ENCODE assay signal across 20 mouse cellular contexts in genomic region chr2:170777572-170777971, GRCm38 (mm10). TPM values are rescaled to one million over a fixed set of nuclear protein-coding genes. Genes with fewer than 3 reads are reported as not detected.
DNase-seq lines count a peak whose midpoint lies in the region; ATAC-seq and TF ChIP-seq lines count a peak whose summit lies in the region.
"Had no signal": no experiment of that assay in that cellular context is flagged by ENCODE, and none has a peak within 500 bp of the region (broad histone marks: within the 10 kb centered on the region; RNA-seq: fewer than 3 reads in every experiment).

No protein-coding gene starts in this region.

- TF ChIP-seq EP300 in ES-Bruce4 (IDR thresholded peaks at IDR 0.05; ENCODE audit: insufficient read depth, low read depth, low read length), result peak; percentile 58; the same call in 1 of the 2 replicates

- no peaks in the 10 kb centered on the region for H3K9me3 ChIP-seq in forebrain, postnatal 0 days (ENCODE audit: low read length)
- no peaks in the 10 kb centered on the region for H3K9me3 ChIP-seq in forebrain, embryonic 14.5 days (replicated peaks; ENCODE audit: control insufficient read depth, low read length)
- H3K9me3 ChIP-seq in ES-Bruce4 (replicated peaks; ENCODE audit: control insufficient read depth, insufficient read depth, low read length, poor library complexity, severe bottlenecking), result no peaks in the 10 kb centered on the region
- H3K9me3 ChIP-seq in intestine, embryonic 16.5 days (ENCODE audit: control insufficient read depth, low read length), result no peaks in the 10 kb centered on the region
- H3K9me3 ChIP-seq: embryonic facial prominence, embryonic 10.5 days; embryonic facial prominence, embryonic 12.5 days; forebrain, embryonic 12.5 days had no signal

- WGBS in forebrain, postnatal 0 days, result 45% methylated on average over 6 of the region's 6 CpGs
- WGBS in forebrain, embryonic 14.5 days, result 86% methylated on average over 6 of the region's 6 CpGs
- 74% methylated on average over 6 of the region's 6 CpGs for WGBS in intestine, embryonic 16.5 days

- H3K4me2 ChIP-seq in forebrain, postnatal 0 days (ENCODE audit: low read depth), result no peak overlapping the region
- no peak overlapping the region for H3K4me2 ChIP-seq in forebrain, embryonic 14.5 days (ENCODE audit: low read length)
- H3K4me2 ChIP-seq in intestine, embryonic 16.5 days (ENCODE audit: low read depth, low read length), result no peak overlapping the region
- H3K4me2 ChIP-seq: embryonic facial prominence, embryonic 12.5 days; forebrain, embryonic 12.5 days had no signal

- H3K4me3 ChIP-seq in forebrain, postnatal 0 days (ENCODE audit: low read depth, low read length), result no peak overlapping the region
- no peak overlapping the region for H3K4me3 ChIP-seq in forebrain, embryonic 14.5 days (ENCODE audit: low read depth, low read length)
- H3K4me3 ChIP-seq in ES-Bruce4 (ENCODE audit: low read depth, low read length), result no peak overlapping the region
- H3K4me3 ChIP-seq in intestine, embryonic 16.5 days (ENCODE audit: low read length), result no peak overlapping the region
- H3K4me3 ChIP-seq: embryonic facial prominence, embryonic 10.5 days; embryonic facial prominence, embryonic 12.5 days; forebrain, embryonic 12.5 days had no signal

- H3K27me3 ChIP-seq in forebrain, postnatal 0 days (ENCODE audit: insufficient read depth, low read length), result no peaks in the 10 kb centered on the region
- no peaks in the 10 kb centered on the region for H3K27me3 ChIP-seq in forebrain, embryonic 14.5 days (replicated peaks; ENCODE audit: control insufficient read depth, insufficient read depth, low read length)
- H3K27me3 ChIP-seq in ES-Bruce4 (ENCODE audit: control insufficient read depth, insufficient read depth, low read length, poor library complexity, severe bottlenecking), result no peaks in the 10 kb centered on the region
- no peaks in the 10 kb centered on the region for H3K27me3 ChIP-seq in intestine, embryonic 16.5 days (replicated peaks; ENCODE audit: control insufficient read depth, insufficient read depth, low read length)
- H3K27me3 ChIP-seq: embryonic facial prominence, embryonic 12.5 days; forebrain, embryonic 12.5 days; Patski had no signal

- H3K9ac ChIP-seq in forebrain, postnatal 0 days, result no peak overlapping the region
- no peak overlapping the region for H3K9ac ChIP-seq in forebrain, embryonic 14.5 days (ENCODE audit: low read length)
- no peak overlapping the region for H3K9ac ChIP-seq in ES-Bruce4 (ENCODE audit: low read depth, poor library complexity, severe bottlenecking)
- no peak overlapping the region for H3K9ac ChIP-seq in intestine, embryonic 16.5 days (ENCODE audit: low read depth, low read length)
- H3K9ac ChIP-seq: embryonic facial prominence, embryonic 12.5 days; forebrain, embryonic 12.5 days had no signal

- TF ChIP-seq POLR2A in ES-Bruce4 (IDR thresholded peaks at IDR 0.05; ENCODE audit: insufficient read depth, low read length), result no peak

- ATAC-seq in forebrain, postnatal 0 days, result peak; percentile 23; the same call in 1 of the 2 replicates
- ATAC-seq in forebrain, embryonic 14.5 days, result no peak
- ATAC-seq in intestine, embryonic 16.5 days, result no peak
- ATAC-seq in megakaryocyte progenitor cell, adult 5-6 weeks (replicated peaks; ENCODE audit: poor library complexity), result no peak
- ATAC-seq: forebrain, embryonic 16.5 days; Patski had no signal

- DNase-seq in forebrain, postnatal 0 days, result no peak
- no peak for DNase-seq in forebrain, embryonic 14.5 days (ENCODE audit: low spot score)
- peak; percentile 47 for DNase-seq in R1 (ENCODE audit: low read depth, low spot score)
- peak; percentile 54 for DNase-seq in telencephalon, adult 2 months (ENCODE audit: low read depth, low spot score)
- DNase-seq: adrenal gland, adult 2 months; adrenal gland, postnatal 10 days; adrenal gland, postnatal 25 days; cerebellum, adult 11-12 months; cerebellum, adult 2 months; cerebellum, adult 9-10 months had no signal

- peak overlapping the region; percentile 0; the same call in 1 of the 2 replicates for H3K27ac ChIP-seq in forebrain, postnatal 0 days (ENCODE audit: low read depth, low read length)
- H3K27ac ChIP-seq in forebrain, embryonic 14.5 days (ENCODE audit: low read depth, low read length), result no peak overlapping the region
- H3K27ac ChIP-seq in ES-Bruce4 (ENCODE audit: insufficient read depth, low read length), result no peak overlapping the region
- no peak overlapping the region for H3K27ac ChIP-seq in intestine, embryonic 16.5 days (ENCODE audit: low read length)
- H3K27ac ChIP-seq: embryonic facial prominence, embryonic 10.5 days; embryonic facial prominence, embryonic 12.5 days; forebrain, embryonic 12.5 days had no signal

- H3K36me3 ChIP-seq in forebrain, postnatal 0 days (ENCODE audit: insufficient read depth), result no peaks in the 10 kb centered on the region
- no peaks in the 10 kb centered on the region; the same call in 1 of the 2 replicates for H3K36me3 ChIP-seq in forebrain, embryonic 14.5 days (ENCODE audit: control insufficient read depth, insufficient read depth, low read length)
- no peaks in the 10 kb centered on the region for H3K36me3 ChIP-seq in ES-Bruce4 (ENCODE audit: control insufficient read depth, insufficient read depth, low read length, poor library complexity, severe bottlenecking)
- H3K36me3 ChIP-seq in intestine, embryonic 16.5 days (ENCODE audit: control insufficient read depth, insufficient read depth, low read length), result no peaks in the 10 kb centered on the region
- H3K36me3 ChIP-seq: embryonic facial prominence, embryonic 10.5 days; embryonic facial prominence, embryonic 12.5 days; forebrain, embryonic 12.5 days; G1E had no signal

- H3K4me1 ChIP-seq in forebrain, postnatal 0 days (ENCODE audit: insufficient read depth), result peaks cover 17% of the 10 kb centered on the region; the same call in 1 of the 2 replicates
- H3K4me1 ChIP-seq in forebrain, embryonic 14.5 days (ENCODE audit: control insufficient read depth, insufficient read depth, low read length), result peaks cover 3% of the 10 kb centered on the region; the same call in 1 of the 2 replicates
- peaks cover 6% of the 10 kb centered on the region for H3K4me1 ChIP-seq in ES-Bruce4 (ENCODE audit: control insufficient read depth, insufficient read depth, low read length)
- no peaks in the 10 kb centered on the region for H3K4me1 ChIP-seq in intestine, embryonic 16.5 days (ENCODE audit: control insufficient read depth, insufficient read depth, low read length)

- no peak for TF ChIP-seq CTCF in forebrain, postnatal 0 days (IDR thresholded peaks at IDR 0.05; ENCODE audit: low read depth)
- TF ChIP-seq CTCF in ES-Bruce4 (IDR thresholded peaks at IDR 0.05; ENCODE audit: low read depth, low read length), result no peak

RNA-seq across cellular contexts. Expression of gene Dok5, which starts 46.0 kb away (rescaled TPM):
- total RNA-seq in forebrain, postnatal 0 days (2014; rRNA removed), result 50.2 and 93.9 TPM in 2 replicates
- 79.9 and 128 TPM in 2 replicates for polyA plus RNA-seq in forebrain, postnatal 0 days (2015; fragmentation: Nextera tagmentation; extraction: Ambion mirVana)
- polyA plus RNA-seq in forebrain, embryonic 14.5 days (2014; fragmentation: Nextera tagmentation; extraction: Ambion mirVana), result 41.8 and 58.1 TPM in 2 replicates
- 1.4 TPM in 2 replicates for polyA plus RNA-seq in ES-Bruce4 (2011; ENCODE audit: insufficient read depth, insufficient read length, low read depth, missing spikeins)
- 1.8 and 2.6 TPM in 2 replicates for polyA plus RNA-seq in intestine, embryonic 16.5 days (2015; fragmentation: Nextera tagmentation; extraction: Ambion mirVana)
- total RNA-seq in megakaryocyte progenitor cell, adult 5-6 weeks (2015), result 0.25 TPM in 1 of 2 replicates, not detected in the other
- not detected in 2 replicates for total RNA-seq in megakaryocyte progenitor cell, adult 5-6 weeks (2017)
- polyA plus RNA-seq: C2C12, G1E, Patski had no signal

Comparison
In these comparisons a context has a peak if more than half of its experiments do, and no peak if none do; other contexts are left out.
1. DNase-seq: peak in R1 (single experiment) and telencephalon, adult 2 months (single experiment); none in forebrain, postnatal 0 days (single experiment) and forebrain, embryonic 14.5 days (single experiment).
2. RNA of gene Dok5, which starts 46.0 kb away (polyA plus RNA-seq): 79.9 to 128 TPM in forebrain, postnatal 0 days and 41.8 to 58.1 TPM in forebrain, embryonic 14.5 days; 1.8 to 2.6 TPM in intestine, embryonic 16.5 days and 1.4 TPM in ES-Bruce4; every median in the first group is over 10 times any median in the second.